Mouse (Mus musculus) cerebellum, adult 2 months (tissue): ENCODE measurements around the gene Uvrag. TPM values are rescaled to one million over a fixed set of nuclear protein-coding genes. Genes with fewer than 3 reads are reported as not detected.
A peak's percentile ranks its signal among the peaks of the same experiment; 100 is the strongest.
"Not testable (repeated sequence)": the region's sequence is repeated elsewhere in the genome, so short reads cannot be mapped to it uniquely, and the experiment has no call there.

Experiments used
- DNase-seq, 2 experiments: peaks; one replicate each; pipeline ENCODE4 v3.0.0; 2021
- H3K27ac ChIP-seq: fragments of 200-500 bp; 2 replicates; pipeline ENCODE4 v1.5.1; 2012; ENCODE audit warnings: low read length, control low read depth, inconsistent platforms; ENCODE audit not compliant: insufficient read depth
- H3K27me3 ChIP-seq: fragments of 200-500 bp; 2 replicates; pipeline ENCODE4 v1.6.1; 2012; ENCODE audit warnings: inconsistent platforms, mild to moderate bottlenecking, low read length, moderate library complexity; ENCODE audit not compliant: control insufficient read depth, insufficient read depth
- H3K4me1 ChIP-seq: fragments of 200-500 bp; 2 replicates; pipeline ENCODE4 v1.6.1; 2011; ENCODE audit warnings: low read length; ENCODE audit not compliant: control insufficient read depth, insufficient read depth
- H3K4me3 ChIP-seq: fragments of 200-500 bp; replicated peaks from 2 replicates; pipeline ENCODE3; 2011; ENCODE audit warnings: mild to moderate bottlenecking, low read depth, low read length, control low read depth; ENCODE audit not compliant: insufficient read depth
- CTCF ChIP-seq: fragments of 200-500 bp; IDR thresholded peaks from 2 replicates; pipeline ENCODE4 v1.5.1; 2011; ENCODE audit warnings: low read depth, mild to moderate bottlenecking, control low read depth, low read length, moderate library complexity, borderline replicate concordance; ENCODE audit not compliant: insufficient read depth
- POLR2A ChIP-seq: fragments of 200-500 bp; IDR thresholded peaks from 2 replicates; pipeline ENCODE4 v1.6.1; 2011; ENCODE audit warnings: low read length, control low read depth, borderline replicate concordance; ENCODE audit not compliant: insufficient read depth
- WGBS: fragments of 180-500 bp; shearing (Covaris S2); methylation state at CpG from one replicate; pipeline ENCODE4 v1.1.7; 2018; 5-methylcytosine and 5-hydroxymethylcytosine counted together
- polyA plus RNA-seq: library from polyadenylated mRNA; depleted of rRNA; stranded (reverse); fragments of >200 nt; gene quantifications from 2 replicates; pipeline ENCODE4 v1.2.3, GENCODE M21; 2012

Uvrag gene
- polyA plus RNA-seq, 1 experiment, result 19.2 TPM

DNA sequence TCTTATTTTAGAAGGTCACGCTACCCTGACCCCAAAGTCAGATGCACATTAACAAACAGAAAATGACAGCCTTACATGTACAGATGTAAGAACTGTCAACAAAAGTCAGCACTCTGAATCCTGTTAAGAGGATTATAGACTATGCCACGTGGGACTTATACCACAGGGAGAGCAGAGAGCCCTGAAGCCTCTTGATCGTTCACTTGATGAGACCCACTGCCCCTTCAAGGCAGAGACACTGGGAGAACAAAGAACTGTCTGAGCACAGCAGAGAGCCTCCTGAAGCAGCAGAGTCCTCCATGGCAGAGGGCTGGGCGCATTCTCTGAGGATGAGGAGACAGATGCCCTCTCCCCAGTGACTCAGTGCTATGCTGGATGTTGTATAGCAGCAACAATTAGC, 166.4 kb downstream of the Uvrag start:
- H3K27me3 ChIP-seq, result no peaks in the 10 kb centered on the region
- no peaks in the 10 kb centered on the region; the same call in 1 of the 2 replicates for H3K4me1 ChIP-seq
- H3K27ac ChIP-seq, result no peak overlapping the region
- DNase-seq, result no peak
- no peak for TF ChIP-seq CTCF
- TF ChIP-seq POLR2A, result no peak
- H3K4me3 ChIP-seq, result no peak overlapping the region
- WGBS, result 58% methylated on average over 4 of the region's 4 CpGs

- H3K4me1 ChIP-seq, result peaks cover 31% of the 10 kb centered on the region
- H3K4me3 ChIP-seq, result no peak overlapping the region
- WGBS, result 9% methylated on average over 5 of the region's 5 CpGs
- TF ChIP-seq CTCF (no peak), POLR2A (no peak)
- no peak overlapping the region for H3K27ac ChIP-seq
- no peaks in the 10 kb centered on the region for H3K27me3 ChIP-seq
- peak; percentile 48 to 67 for DNase-seq
These were observed 170.2 kb downstream of the Uvrag start for GRCm38 (mm10) chr7:98970721-98971120.

- Histone ChIP-seq H3K27me3 (no peaks in the 10 kb centered on the region), H3K27ac (peak overlapping the region; percentile 82), H3K4me1 (peaks cover 32% of the 10 kb centered on the region), H3K4me3 (no peak overlapping the region)
- 40% methylated on average over 8 of the region's 8 CpGs for WGBS
- DNase-seq, result peak; percentile 69 to 88
- 0 out of 2 replicates have a peak, but pooled peaks have one; percentile 5 for TF ChIP-seq CTCF
- TF ChIP-seq POLR2A, result no peak
These were observed 172.1 kb downstream of the Uvrag start for GRCm38 (mm10) chr7:98968741-98969395.

DNA sequence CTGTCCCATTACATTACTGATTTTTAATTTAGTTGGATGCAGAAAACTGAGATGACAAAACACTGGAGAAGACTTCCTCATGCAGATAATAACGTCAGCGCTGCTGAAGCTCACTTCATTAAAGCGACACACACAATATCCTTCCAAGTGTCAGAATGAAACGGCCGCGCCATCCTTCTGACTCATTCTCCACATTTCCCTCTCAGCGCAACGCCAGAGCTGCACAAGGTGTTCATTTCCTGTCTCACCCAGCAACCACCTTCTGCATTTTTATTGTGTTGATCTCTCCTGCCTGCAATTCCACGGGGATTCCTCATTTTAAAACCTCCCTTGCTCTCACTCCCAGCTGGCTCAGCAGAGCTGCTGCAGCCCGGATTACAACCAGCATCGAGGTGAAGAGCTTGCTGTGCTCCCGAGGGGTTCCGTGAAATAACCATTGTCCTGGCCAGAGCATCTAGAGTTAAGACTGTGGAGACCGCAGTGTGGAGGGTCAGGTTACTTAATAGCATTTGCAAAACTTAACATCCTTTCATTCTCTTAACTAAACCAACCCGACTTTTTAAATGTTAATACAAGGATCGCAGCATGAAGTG, 172.8 kb downstream of the Uvrag start:
- TF ChIP-seq POLR2A, result no peak
- no peak for TF ChIP-seq CTCF
- peak; percentile 44 to 65 for DNase-seq
- WGBS, result 23% methylated on average over 16 of the region's 16 CpGs
- H3K27ac ChIP-seq, result peak overlapping the region; percentile 74
- H3K4me3 ChIP-seq, result no peak overlapping the region
- H3K27me3 ChIP-seq, result no peaks in the 10 kb centered on the region
- H3K4me1 ChIP-seq, result peaks cover 32% of the 10 kb centered on the region

- Histone ChIP-seq H3K4me3 (no peak overlapping the region), H3K4me1 (peaks cover 32% of the 10 kb centered on the region), H3K27ac (peak overlapping the region; percentile 74; the same call in 1 of the 2 replicates), H3K27me3 (no peaks in the 10 kb centered on the region)
- WGBS, result 63% methylated on average over 7 of the region's 7 CpGs
- no peak for DNase-seq
- no peak for TF ChIP-seq CTCF
These were observed 173.3 kb downstream of the Uvrag start for GRCm38 (mm10) chr7:98967672-98968071.

DNA sequence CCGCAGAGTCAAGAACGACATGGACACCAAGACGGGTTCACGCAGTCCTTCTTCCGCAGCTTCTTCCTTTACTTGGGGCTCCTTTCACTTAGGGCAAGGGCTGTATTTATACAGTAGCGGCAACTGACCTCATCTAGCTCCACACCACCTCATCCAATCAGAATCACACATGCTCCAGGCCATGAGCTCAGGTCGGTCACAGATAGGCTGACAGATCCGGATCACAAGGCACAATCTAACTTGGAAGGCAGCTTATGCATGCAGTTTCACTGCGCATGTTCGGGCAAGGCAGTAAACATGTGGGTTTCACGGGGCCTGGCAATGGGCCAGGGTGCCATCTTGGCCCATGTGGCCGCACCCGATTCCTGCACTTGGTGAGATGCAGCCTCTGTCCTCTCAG, 177.4 kb downstream of the Uvrag start:
- H3K27ac ChIP-seq, H3K27me3 ChIP-seq, H3K4me3 ChIP-seq, DNase-seq: not testable (repeated sequence)
- WGBS, result 80% methylated on average over 13 of the region's 13 CpGs
- H3K4me1 ChIP-seq, result peaks cover 24% of the 10 kb centered on the region

- Histone ChIP-seq H3K4me3 (no peak overlapping the region), H3K27ac (no peak overlapping the region), H3K4me1 (peaks cover 17% of the 10 kb centered on the region), H3K27me3 (no peaks in the 10 kb centered on the region)
- 45% methylated on average over 12 of the region's 13 CpGs for WGBS
- peak; percentile 66 to 71 for DNase-seq
- TF ChIP-seq POLR2A, result no peak
- TF ChIP-seq CTCF, result peak; percentile 91
These were observed 178.2 kb downstream of the Uvrag start for GRCm38 (mm10) chr7:98962547-98963311.

GRCm38 (mm10) chr7:98962074-98962473, 178.9 kb downstream of the Uvrag start:
- 93% methylated on average over 11 of the region's 11 CpGs for WGBS
- TF ChIP-seq POLR2A, result no peak
- TF ChIP-seq CTCF, result no peak
- Histone ChIP-seq H3K27me3 (no peaks in the 10 kb centered on the region), H3K4me1 (peaks cover 10% of the 10 kb centered on the region), H3K27ac (no peak overlapping the region), H3K4me3 (no peak overlapping the region)
- DNase-seq, result no peak
